Mouse (Mus musculus): ENCODE results near the gene Phldb2. TPM values are rescaled to one million over a fixed set of nuclear protein-coding genes. Genes with fewer than 3 reads are reported as not detected.

The Phldb2 gene
- total and polyA plus RNA-seq, 3 experiments: not detected

DNA sequence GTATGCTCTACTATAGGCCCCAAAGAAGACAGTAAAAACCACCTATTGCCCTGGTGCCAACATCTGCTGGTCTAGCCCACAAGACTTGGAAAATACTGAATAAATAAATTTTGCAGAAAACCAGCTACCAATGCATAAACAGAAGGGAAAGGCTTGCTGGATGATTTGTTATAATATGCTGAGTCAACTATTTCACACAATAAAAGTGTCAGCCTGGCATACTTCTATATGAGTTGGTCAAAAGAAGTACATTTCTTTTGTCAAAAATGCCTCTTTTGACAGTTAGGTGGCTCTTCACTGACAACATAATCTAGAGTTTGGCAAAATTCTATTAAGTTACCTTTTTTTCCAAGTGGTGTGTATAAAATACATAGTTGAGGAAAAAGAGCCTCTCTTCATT is 141.6 kb downstream of the Phldb2 start:
- no peaks in the 10 kb centered on the region for H3K79me2 ChIP-seq (ENCODE audit: control insufficient read depth, insufficient read depth, low read length, poor library complexity)
- no peak overlapping the region for H3K9ac ChIP-seq (ENCODE audit: control insufficient read depth, low read depth, low read length, poor library complexity, severe bottlenecking)
- no peaks in the 10 kb centered on the region for H3K4me1 ChIP-seq (ENCODE audit: control insufficient read depth in 1 of 2, insufficient read depth in 2 of 2, low read length in 2 of 2)
- no peak for TF ChIP-seq CHD1 (IDR thresholded peaks at IDR 0.05; ENCODE audit: low read depth, low read length)
- H3K4me3 ChIP-seq (ENCODE audit: control insufficient read depth in 1 of 2, insufficient read depth in 1 of 2, low read depth in 2 of 2, low read length in 2 of 2): no peak overlapping the region
- no peaks in the 10 kb centered on the region for H3K27me3 ChIP-seq (ENCODE audit: control insufficient read depth in 1 of 2, insufficient read depth in 2 of 2, low read length in 2 of 2)
- no peaks in the 10 kb centered on the region for H3K36me3 ChIP-seq (ENCODE audit: control insufficient read depth in 1 of 2, insufficient read depth in 2 of 2, low read length in 2 of 2)
- no peaks in the 10 kb centered on the region for H3K9me3 ChIP-seq (replicated peaks; ENCODE audit: insufficient read depth, low read length)
- no peak for DNase-seq (ENCODE audit: low read depth, low spot score)
- no peak overlapping the region for H3K27ac ChIP-seq (ENCODE audit: control insufficient read depth, low read depth, low read length)

DNA sequence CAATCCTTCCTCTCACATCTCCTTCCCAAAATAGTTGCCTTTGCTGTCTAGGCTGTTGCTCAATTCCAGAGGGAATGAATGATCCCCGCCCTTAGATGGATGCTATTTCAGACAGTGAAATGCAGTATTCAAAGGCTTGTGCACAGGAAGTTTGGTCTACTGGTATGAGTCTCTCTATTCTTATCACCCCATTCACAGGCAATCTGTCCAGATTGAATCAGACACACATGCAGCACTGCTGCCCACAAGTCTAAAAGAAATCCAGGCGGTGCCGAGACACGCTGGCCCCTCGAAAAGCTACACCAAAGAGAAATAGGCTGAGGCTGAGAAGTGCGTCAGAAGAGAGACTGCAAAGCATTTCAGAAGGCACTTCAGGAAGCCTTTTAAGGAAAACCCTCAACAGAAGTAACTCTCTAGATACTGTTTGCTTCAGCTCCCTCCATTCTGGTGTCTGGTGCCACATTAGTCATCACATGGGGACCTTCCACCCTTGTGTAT is 142.5 kb downstream of the Phldb2 start:
- Histone ChIP-seq H3K36me3 (ENCODE audit: control insufficient read depth in 1 of 2, insufficient read depth in 2 of 2, low read length in 2 of 2) (no peaks in the 10 kb centered on the region), H3K79me2 (ENCODE audit: control insufficient read depth, insufficient read depth, low read length, poor library complexity) (no peaks in the 10 kb centered on the region), H3K4me1 (ENCODE audit: control insufficient read depth in 1 of 2, insufficient read depth in 2 of 2, low read length in 2 of 2) (no peaks in the 10 kb centered on the region), H3K27ac (ENCODE audit: control insufficient read depth, low read depth, low read length) (no peak overlapping the region), H3K4me3 (ENCODE audit: control insufficient read depth in 1 of 2, insufficient read depth in 1 of 2, low read depth in 2 of 2, low read length in 2 of 2) (no peak overlapping the region), H3K9me3 (replicated peaks; ENCODE audit: insufficient read depth, low read length) (no peaks in the 10 kb centered on the region), H3K9ac (ENCODE audit: control insufficient read depth, low read depth, low read length, poor library complexity, severe bottlenecking) (no peak overlapping the region), H3K27me3 (ENCODE audit: control insufficient read depth in 1 of 2, insufficient read depth in 2 of 2, low read length in 2 of 2) (no peaks in the 10 kb centered on the region)
- DNase-seq (ENCODE audit: low read depth, low spot score): no peak
- no peak for TF ChIP-seq CHD1 (IDR thresholded peaks at IDR 0.05; ENCODE audit: low read depth, low read length)
- TF ChIP-seq HCFC1 (IDR thresholded peaks at IDR 0.05; ENCODE audit: low read depth, low read length): no peak
- TF ChIP-seq MYB (IDR thresholded peaks at IDR 0.05; ENCODE audit: low read depth, low read length): no peak
- TF ChIP-seq ZNF384 (IDR thresholded peaks at IDR 0.05; ENCODE audit: low read depth, low read length): no peak
- no peak for TF ChIP-seq ZMIZ1 (IDR thresholded peaks at IDR 0.05; ENCODE audit: low read depth, low read length)
- no peak for TF ChIP-seq UBTF (IDR thresholded peaks at IDR 0.05; ENCODE audit: borderline replicate concordance, insufficient read depth, low read depth, low read length)
- TF ChIP-seq POLR2AphosphoS2 (IDR thresholded peaks at IDR 0.05; ENCODE audit: low read length): no peak
- no peak for TF ChIP-seq ZC3H11A (IDR thresholded peaks at IDR 0.05; ENCODE audit: low read depth, low read length)
- no peak for TF ChIP-seq RCOR1 (IDR thresholded peaks at IDR 0.05; ENCODE audit: low read depth, low read length)
- TF ChIP-seq MAFK (IDR thresholded peaks at IDR 0.05; ENCODE audit: borderline replicate concordance, low read depth, low read length): no peak
- TF ChIP-seq ZKSCAN1 (IDR thresholded peaks at IDR 0.05; ENCODE audit: low read depth, low read length): no peak
- no peak for TF ChIP-seq TAL1 (IDR thresholded peaks at IDR 0.05; ENCODE audit: low read length)
- no peak for TF ChIP-seq CHD2 (IDR thresholded peaks at IDR 0.05; ENCODE audit: low read length)
- TF ChIP-seq E2F4 (IDR thresholded peaks at IDR 0.05; ENCODE audit: borderline replicate concordance, low read depth, low read length): no peak
- no peak for TF ChIP-seq TBP (IDR thresholded peaks at IDR 0.05; ENCODE audit: low read depth, low read length)

DNA sequence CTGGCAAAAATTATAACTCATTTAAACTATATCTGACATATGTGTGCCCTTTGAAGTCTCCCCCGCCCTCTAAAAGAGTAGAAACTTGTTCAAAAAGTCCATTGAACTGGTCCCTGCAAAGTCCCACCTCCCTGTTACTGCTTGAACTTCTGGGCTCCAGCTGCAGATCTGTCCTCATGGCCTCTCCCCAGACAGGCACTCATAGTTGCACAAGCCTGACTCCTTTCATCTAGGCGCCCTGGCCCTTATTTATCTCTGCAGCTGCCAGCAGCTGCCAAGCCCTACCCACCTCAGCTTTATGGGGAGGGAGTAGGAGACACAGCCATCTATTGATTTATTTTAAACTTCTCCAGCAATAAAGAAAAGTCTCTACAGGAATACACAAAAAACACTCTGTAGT is 143.2 kb downstream of the Phldb2 start:
- no peak for DNase-seq (ENCODE audit: low read depth, low spot score)
- Histone ChIP-seq H3K4me1 (ENCODE audit: control insufficient read depth in 1 of 2, insufficient read depth in 2 of 2, low read length in 2 of 2) (no peaks in the 10 kb centered on the region), H3K36me3 (ENCODE audit: control insufficient read depth in 1 of 2, insufficient read depth in 2 of 2, low read length in 2 of 2) (no peaks in the 10 kb centered on the region), H3K79me2 (ENCODE audit: control insufficient read depth, insufficient read depth, low read length, poor library complexity) (no peaks in the 10 kb centered on the region), H3K9ac (ENCODE audit: control insufficient read depth, low read depth, low read length, poor library complexity, severe bottlenecking) (no peak overlapping the region), H3K9me3 (replicated peaks; ENCODE audit: insufficient read depth, low read length) (no peaks in the 10 kb centered on the region), H3K27ac (ENCODE audit: control insufficient read depth, low read depth, low read length) (no peak overlapping the region), H3K4me3 (ENCODE audit: control insufficient read depth in 1 of 2, insufficient read depth in 1 of 2, low read depth in 2 of 2, low read length in 2 of 2) (no peak overlapping the region), H3K27me3 (ENCODE audit: control insufficient read depth in 1 of 2, insufficient read depth in 2 of 2, low read length in 2 of 2) (no peaks in the 10 kb centered on the region)
- TF ChIP-seq RCOR1 (IDR thresholded peaks at IDR 0.05; ENCODE audit: low read depth, low read length): no peak
- TF ChIP-seq USF2 (IDR thresholded peaks at IDR 0.05; ENCODE audit: borderline replicate concordance in 1 of 2, insufficient read depth in 1 of 2, low read depth in 1 of 2, low read length in 2 of 2): no peak
- TF ChIP-seq SMC3 (IDR thresholded peaks at IDR 0.05; ENCODE audit: low read depth, low read length): no peak
- no peak for TF ChIP-seq ETS1 (IDR thresholded peaks at IDR 0.05; ENCODE audit: low read depth, low read length)
- no peak for TF ChIP-seq ZKSCAN1 (IDR thresholded peaks at IDR 0.05; ENCODE audit: low read depth, low read length)
- TF ChIP-seq KAT2A (conservative IDR thresholded peaks at IDR 0.05; ENCODE audit: low read depth, low read length): no peak
- no peak for TF ChIP-seq GATA1 (IDR thresholded peaks at IDR 0.05; ENCODE audit: low read depth, low read length)
- no peak for TF ChIP-seq ZC3H11A (IDR thresholded peaks at IDR 0.05; ENCODE audit: low read depth, low read length)
- TF ChIP-seq MAFK (IDR thresholded peaks at IDR 0.05; ENCODE audit: borderline replicate concordance, low read depth, low read length): no peak
- no peak for TF ChIP-seq NELFE (IDR thresholded peaks at IDR 0.05; ENCODE audit: low read depth, low read length)
- no peak for TF ChIP-seq POLR2AphosphoS5 (IDR thresholded peaks at IDR 0.05; ENCODE audit: borderline replicate concordance, low read depth, low read length)
- no peak for TF ChIP-seq CHD2 (IDR thresholded peaks at IDR 0.05; ENCODE audit: low read length)
- no peak for TF ChIP-seq CTCF (IDR thresholded peaks at IDR 0.05 in 2 of 3, conservative IDR thresholded peaks at IDR 0.05 in 1 of 3; ENCODE audit: control insufficient read depth in 1 of 3, insufficient read depth in 1 of 3, low read depth in 2 of 3, low read length in 3 of 3, poor library complexity in 1 of 3, severe bottlenecking in 1 of 3)
- TF ChIP-seq TAL1 (IDR thresholded peaks at IDR 0.05; ENCODE audit: low read length): no peak
- no peak for TF ChIP-seq HCFC1 (IDR thresholded peaks at IDR 0.05; ENCODE audit: low read depth, low read length)
- TF ChIP-seq EP300 (IDR thresholded peaks at IDR 0.05; ENCODE audit: low read depth in 1 of 2, low read length in 2 of 2): no peak
- TF ChIP-seq ELF1 (IDR thresholded peaks at IDR 0.05; ENCODE audit: low read depth, low read length): no peak
